Mouse (Mus musculus): ENCODE data around the gene Mdc1.

The Mdc1 gene

GRCm38 (mm10) chr17:35841076-35841950 lies at the start of gene Mdc1:
Gene Mdc1 (plus strand): TSS chr17:35841515.
- peak; percentile 99 for DNase-seq (ENCODE audit: low read depth, low spot score)

GRCm38 (mm10) chr17:35792837-35793236 lies 48.5 kb upstream of the Mdc1 start:
- DNase-seq (ENCODE audit: low read depth, low spot score), result no peak

GRCm38 (mm10) chr17:35795099-35795498 lies 46.2 kb upstream of the Mdc1 start:
- DNase-seq (ENCODE audit: low read depth, low spot score), result no peak

- no peak for DNase-seq (ENCODE audit: low read depth, low spot score)
These were observed 45.7 kb upstream of the Mdc1 start for GRCm38 (mm10) chr17:35795656-35796055.

GRCm38 (mm10) chr17:35796835-35797234 lies 44.5 kb upstream of the Mdc1 start:
- no peak for DNase-seq (ENCODE audit: low read depth, low spot score)

GRCm38 (mm10) chr17:35800905-35801304 lies 40.4 kb upstream of the Mdc1 start:
- no peak for DNase-seq (ENCODE audit: low read depth, low spot score)

GRCm38 (mm10) chr17:35803020-35803419 lies 38.3 kb upstream of the Mdc1 start:
- DNase-seq (ENCODE audit: low read depth, low spot score), result no peak

GRCm38 (mm10) chr17:35803858-35804399 lies 37.4 kb upstream of the Mdc1 start:
- DNase-seq (ENCODE audit: low read depth, low spot score), result no peak

GRCm38 (mm10) chr17:35808073-35808472 lies 33.2 kb upstream of the Mdc1 start:
- no peak for DNase-seq (ENCODE audit: low read depth, low spot score)

GRCm38 (mm10) chr17:35809395-35809794 lies 31.9 kb upstream of the Mdc1 start:
- no peak for DNase-seq (ENCODE audit: low read depth, low spot score)

GRCm38 (mm10) chr17:35810900-35811648 lies 30.2 kb upstream of the Mdc1 start:
- no peak for DNase-seq (ENCODE audit: low read depth, low spot score)

GRCm38 (mm10) chr17:35812307-35812706 lies 29.0 kb upstream of the Mdc1 start:
- no peak for DNase-seq (ENCODE audit: low read depth, low spot score)

GRCm38 (mm10) chr17:35812736-35813135 lies 28.6 kb upstream of the Mdc1 start:
- DNase-seq (ENCODE audit: low read depth, low spot score), result no peak

- no peak for DNase-seq (ENCODE audit: low read depth, low spot score)
These were observed 28.1 kb upstream of the Mdc1 start for GRCm38 (mm10) chr17:35813245-35813647.

- DNase-seq (ENCODE audit: low read depth, low spot score), result no peak
These were observed 27.7 kb upstream of the Mdc1 start for GRCm38 (mm10) chr17:35813653-35814052.

GRCm38 (mm10) chr17:35814678-35815077 lies 26.6 kb upstream of the Mdc1 start:
- DNase-seq (ENCODE audit: low read depth, low spot score), result no peak

GRCm38 (mm10) chr17:35815836-35816235 lies 25.5 kb upstream of the Mdc1 start:
- no peak for DNase-seq (ENCODE audit: low read depth, low spot score)

GRCm38 (mm10) chr17:35816686-35817085 lies 24.6 kb upstream of the Mdc1 start:
- DNase-seq (ENCODE audit: low read depth, low spot score), result no peak

GRCm38 (mm10) chr17:35817226-35817625 lies 24.1 kb upstream of the Mdc1 start:
- no peak for DNase-seq (ENCODE audit: low read depth, low spot score)

GRCm38 (mm10) chr17:35820111-35820510 lies 21.2 kb upstream of the Mdc1 start:
- no peak for DNase-seq (ENCODE audit: low read depth, low spot score)

- peak; percentile 76 for DNase-seq (ENCODE audit: low read depth, low spot score)
These were observed 19.6 kb upstream of the Mdc1 start, which contains the start of gene Ier3 for GRCm38 (mm10) chr17:35821439-35822430. Gene Ier3 (plus strand): TSS chr17:35821684.
